Mouse (Mus musculus): Measurements from ENCODE around the gene Tcp11l1.

The Tcp11l1 gene

DNA sequence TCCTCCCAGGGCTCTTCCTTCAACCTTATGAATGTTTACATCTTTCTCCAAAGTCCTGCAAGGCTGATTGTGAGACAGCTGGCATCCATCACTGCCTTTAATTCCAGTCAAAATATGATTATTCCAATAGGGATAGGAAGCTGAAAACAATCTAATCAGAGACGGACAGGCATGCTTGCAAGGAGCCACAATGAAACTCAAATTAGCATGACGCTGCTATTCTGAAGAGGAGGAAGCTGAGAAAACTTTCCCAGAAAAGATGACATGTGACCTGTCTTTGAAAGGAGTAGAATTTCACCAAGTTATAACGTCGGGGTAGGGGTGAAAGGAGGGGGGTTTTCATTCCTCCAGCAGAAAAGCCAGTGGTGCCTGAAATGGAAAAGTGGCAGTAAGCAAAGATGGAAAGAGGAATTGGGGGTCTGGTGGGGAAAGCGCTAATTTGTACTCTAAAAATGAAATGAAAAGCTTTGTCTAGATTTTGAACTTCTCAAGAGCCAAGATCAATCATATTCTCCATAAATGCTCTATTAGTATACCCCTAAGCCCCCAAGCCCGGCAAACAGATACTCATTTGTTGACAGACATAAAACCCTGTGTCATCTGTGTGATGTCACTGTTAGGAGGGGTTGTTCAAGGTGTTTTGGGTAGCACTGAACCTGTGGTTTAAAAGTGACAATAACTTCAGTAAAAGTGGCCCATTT, 1.1 kb downstream of the Tcp11l1 start:
- in situ Hi-C loops (cut with MboI): no loop called here

DNA sequence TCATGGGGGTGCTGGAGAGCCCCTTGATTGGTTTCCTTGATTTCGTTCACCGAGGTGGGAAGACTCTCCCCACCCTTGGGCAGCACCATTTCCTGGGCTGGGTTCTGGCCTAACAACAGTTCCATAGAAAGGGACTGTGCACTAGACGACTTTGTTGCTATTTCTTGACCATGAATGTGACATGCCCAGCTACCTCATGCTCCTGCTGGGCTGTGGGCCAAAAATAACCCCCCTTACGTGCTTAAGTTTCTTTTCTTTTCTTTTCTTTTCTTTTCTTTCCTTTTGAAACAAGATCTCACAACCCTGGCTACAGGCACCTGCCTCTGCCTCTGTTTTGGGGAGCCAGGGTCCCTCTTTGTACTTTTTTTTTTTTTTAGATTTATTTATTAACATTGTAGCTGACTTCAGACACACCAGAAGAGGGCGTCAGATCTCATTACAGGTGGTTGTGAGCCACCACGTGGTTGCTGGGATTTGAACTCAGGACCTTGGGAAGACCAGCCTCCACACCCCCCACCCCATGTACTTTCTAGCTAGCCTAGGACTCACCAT, 2.1 kb downstream of the Tcp11l1 start:
- in situ Hi-C loops (cut with MboI): no loop called here

DNA sequence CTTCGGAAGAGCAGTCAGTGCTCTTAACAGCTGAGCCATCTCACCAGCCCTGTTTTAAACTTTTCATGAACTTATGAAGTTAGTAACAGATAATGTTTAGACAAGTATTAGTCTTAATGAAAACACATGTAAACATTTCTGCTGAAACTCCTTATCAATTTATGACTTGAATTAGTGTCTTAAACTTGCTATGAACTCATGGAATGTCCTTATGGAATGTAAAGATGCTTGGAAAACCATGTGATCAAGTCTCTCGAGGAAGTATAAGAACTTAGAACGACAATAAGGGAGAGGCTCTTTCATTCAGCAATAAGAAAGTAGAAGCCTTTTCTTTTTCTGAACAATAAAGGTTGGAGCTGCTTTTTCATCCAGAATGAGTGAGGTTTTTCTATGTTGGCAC, 7.6 kb downstream of the Tcp11l1 start:
- in situ Hi-C loops (cut with MboI): no loop called here

DNA sequence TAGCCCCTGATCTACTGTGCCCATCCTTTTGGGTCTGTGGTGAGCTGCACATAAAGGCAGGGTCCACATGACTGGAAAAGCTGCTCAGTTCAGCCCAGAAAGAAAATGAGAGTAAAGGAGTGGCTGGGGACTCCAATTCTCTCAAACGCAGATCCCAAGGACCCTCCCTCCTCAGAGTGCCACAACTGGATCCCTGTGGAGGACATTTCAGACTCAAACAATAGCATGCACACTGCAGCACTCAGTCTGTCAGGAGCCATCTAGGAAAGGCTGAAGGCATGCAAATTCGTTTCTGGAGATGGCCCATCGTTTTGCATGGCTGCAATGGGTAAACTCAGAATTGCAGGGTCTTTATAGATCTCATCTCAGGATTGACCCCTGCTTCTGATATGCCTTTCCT, 8.8 kb downstream of the Tcp11l1 start:
- in situ Hi-C loops (cut with MboI): no loop called here

DNA sequence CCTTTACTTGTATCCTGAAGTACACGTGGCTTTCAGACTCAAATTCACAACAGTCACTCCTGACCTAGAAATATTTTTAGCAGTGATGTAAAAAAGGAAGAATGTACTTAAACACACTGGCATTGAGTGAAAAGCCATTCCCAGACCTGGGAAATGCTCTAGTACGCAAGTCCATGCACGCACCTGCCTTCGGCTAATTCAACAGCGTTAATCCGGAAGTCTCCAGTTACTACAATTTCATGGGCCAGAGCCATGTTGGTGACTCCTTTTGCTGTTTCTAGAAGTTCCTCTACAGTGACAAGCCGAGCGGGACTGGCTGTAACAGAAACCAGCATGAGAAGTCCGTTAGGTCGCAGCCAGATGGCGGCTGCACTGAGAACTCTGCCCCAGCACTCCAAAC, 12.3 kb downstream of the Tcp11l1 start:
- in situ Hi-C loops (cut with MboI): no loop called here

DNA sequence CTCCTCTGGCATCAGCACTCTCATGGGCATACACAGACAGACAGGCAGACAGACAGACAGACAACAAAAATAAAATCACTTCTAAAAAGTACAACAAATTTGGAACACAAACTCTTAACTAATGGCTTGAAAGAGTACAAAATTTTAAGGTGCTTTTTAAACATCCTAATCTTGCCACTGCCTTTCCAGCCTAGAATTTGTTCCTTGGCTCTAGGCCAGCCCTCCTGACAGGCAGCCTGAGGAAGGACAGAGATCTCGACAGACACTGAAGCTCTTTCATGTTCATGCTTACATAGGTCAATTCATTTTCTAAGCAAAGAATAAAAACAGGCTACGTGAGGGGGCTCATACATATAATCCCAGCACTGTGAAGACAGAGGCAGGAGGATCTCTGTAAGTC, 19.4 kb downstream of the Tcp11l1 start:
- in situ Hi-C loops (cut with MboI): no loop called here

DNA sequence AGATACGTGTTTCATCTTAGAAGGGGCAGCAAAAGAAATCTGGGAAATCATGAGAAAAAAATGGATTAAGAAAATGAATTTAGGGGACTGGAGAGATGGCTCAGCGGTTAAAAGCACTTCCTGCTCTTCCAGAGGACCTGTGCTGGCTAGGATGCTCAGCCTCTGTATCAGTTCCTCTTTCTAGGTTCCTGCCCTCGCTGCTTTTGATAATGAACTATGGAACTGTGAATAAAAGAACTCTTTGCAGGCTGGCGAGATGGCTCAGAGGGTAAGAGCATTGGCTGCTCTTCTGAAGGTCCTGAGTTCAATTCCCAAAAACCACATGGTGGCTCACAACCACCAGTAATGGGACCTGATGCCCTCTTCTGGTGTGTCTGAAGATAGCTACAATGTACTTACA, 21.2 kb downstream of the Tcp11l1 start:
- in situ Hi-C loops (cut with MboI): no loop called here

DNA sequence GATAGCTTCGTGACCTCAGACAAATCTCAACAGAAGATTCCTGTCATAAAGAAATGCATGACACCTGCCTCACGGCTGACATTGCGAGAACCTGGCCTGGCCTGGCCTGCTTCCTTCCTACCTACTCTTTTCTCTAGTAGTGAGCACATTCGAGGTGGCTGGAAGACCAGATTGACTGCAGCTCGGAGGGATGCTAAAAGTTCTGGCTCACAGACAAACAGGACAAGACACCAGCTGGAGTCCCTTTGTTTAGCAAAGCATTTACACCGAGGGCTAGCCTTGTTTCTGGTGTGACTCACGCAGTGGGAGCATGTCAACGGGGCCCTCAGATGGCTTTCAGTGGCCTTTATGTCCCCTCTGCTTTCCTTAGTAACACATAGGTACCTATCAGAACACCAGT, 23.2 kb downstream of the Tcp11l1 start:
- in situ Hi-C loops (cut with MboI): no loop called here

DNA sequence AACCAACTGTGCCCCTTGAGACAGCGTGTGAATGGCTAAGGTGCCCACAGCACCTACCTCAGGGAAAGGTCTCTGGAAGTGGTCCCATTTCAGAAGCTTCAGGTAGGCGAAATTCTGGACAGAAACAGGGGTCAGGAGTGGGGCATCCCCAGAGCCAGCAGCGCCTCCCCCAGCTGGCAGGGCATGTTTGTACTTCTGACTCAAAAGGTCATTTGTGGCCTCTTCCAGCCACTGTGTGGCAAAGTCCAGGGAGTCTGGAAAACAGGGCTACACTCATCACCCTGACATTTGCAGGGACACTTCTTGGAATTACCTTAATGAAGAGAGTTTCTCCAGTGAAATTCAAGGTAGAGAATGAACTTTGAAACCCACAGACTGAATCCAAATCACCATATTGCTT, 23.6 kb downstream of the Tcp11l1 start:
- in situ Hi-C loops (cut with MboI): no loop called here

DNA sequence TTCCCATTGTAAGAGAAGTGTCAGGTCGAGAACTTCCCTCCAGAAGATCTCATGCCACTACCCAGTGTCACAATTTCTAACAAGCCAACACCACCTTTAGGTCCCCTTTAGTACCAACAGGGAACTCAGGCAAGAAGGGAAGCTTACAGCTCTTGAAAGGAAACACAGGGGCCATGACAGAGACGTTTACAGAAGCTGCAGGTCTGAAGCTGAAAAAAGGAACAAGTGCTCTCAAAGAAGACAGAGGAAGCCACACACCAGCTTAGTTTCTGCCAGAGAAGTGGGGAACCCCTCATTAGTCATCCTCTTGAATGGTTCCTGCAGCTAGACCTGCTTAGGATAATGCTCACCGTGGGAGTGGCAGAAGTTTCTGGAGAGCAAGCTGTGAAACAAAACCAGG, 24.7 kb downstream of the Tcp11l1 start:
- in situ Hi-C loops (cut with MboI): no loop called here

DNA sequence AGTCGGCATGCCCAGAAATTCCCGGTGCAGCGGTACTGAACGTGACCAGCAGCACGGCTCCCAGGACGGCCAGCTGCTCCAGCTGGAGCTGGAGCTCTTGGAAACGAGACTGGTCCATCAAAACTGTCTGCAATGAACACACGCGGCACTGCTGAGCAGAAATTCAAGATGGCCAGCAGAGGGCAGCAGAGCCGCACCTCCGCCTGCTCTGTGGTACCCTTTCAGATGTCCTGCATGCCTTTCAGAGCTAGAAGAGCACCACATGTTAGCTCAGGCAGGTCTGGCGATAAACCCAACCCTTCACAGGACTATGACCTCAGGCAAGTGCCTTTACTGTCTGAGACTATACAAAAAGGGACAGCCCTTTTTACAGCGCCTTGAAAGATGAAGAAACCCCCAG, 26.6 kb downstream of the Tcp11l1 start:
- in situ Hi-C loops (cut with MboI): no loop called here

DNA sequence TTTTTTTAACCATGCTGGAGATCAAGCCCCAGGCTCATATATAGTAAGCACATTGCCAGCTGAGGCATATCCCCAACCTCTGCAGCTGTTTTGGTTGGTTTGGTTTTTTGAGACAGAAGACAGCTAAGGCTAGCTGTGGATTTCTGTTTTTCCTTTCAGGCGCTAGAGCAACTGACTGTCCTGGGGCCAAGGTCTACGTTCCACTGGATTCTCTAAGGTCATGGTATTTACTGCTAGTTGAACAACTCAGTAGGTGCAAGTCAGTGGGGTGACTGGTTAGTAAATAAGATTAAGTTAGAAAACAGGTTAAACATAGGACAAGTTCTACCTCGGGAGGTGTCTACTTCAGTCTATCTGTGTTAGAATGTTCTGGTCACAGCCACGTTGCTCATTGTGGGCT, 27.2 kb downstream of the Tcp11l1 start:
- in situ Hi-C loops (cut with MboI): no loop called here

DNA sequence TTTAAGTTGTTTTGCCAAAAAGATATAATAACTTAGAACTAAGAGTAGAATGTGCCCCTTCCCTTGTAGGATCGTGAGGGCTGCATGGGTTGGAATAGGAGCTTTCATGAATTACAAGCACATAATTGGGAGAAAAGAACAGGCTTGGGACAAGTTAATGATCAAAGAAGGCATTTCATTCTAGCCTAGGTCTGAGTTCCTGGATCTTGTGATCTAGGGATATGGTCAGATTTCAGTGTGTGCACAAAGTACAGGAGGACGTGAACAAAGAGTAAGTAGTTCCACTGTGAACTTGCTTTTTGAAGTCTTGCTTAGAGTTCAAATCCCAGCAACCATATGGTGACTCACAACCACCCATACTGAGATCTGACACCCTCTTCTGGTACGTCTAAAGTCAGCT, 34.6 kb downstream of the Tcp11l1 start:
- in situ Hi-C loops (cut with MboI): no loop called here

DNA sequence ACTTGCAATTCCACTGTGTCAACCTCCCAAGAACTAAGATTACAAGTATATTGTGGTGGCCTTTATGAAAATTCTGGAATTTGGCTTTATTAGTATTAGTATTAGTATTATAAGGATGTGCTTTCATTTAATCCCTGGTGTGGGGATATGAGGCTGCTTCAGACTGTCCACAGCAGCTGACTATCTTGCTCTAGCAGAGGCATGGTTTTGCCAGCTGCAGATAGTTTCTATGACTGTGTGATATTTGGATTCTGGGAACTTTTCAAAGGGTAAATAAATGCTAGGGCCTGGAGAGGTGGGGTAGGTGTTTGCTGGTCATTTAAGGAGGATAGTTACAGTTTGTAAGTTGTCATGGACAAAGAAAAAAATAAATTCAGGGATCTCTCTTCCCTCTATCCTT, 40.2 kb downstream of the Tcp11l1 start:
- in situ Hi-C loops (cut with MboI): no loop called here

DNA sequence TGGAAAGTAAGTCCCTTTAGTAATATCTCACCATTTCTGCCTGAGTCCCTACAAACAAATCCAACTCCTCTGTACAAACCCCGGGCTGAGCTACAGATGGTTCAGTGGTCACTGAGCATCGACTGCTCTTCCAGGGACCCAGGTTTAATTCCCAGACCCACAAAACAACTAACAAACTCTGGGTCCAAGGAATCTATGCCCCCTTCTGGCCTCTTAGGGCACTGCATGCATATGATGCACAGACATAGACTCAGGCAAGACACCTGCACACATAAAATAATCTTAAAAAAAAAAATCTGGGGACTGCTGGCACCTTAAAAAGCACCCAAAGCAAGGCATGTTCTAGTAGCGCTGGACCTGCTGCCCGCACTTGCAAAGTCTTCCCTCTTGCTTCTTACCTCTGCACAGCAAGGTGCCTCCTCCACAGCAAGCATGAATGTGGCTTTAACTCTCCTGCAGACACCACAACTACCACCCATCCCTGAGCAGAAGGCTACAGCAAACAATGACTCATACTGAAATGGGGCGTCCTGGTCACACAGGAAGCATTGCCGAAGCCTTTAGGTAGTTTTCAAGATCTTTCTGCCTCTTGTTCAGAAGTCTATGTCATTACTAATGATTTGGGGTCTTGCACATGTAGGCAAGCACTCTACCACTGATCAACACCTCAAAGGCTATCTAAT, 42.7 kb downstream of the Tcp11l1 start:
- in situ Hi-C loops (cut with MboI): no loop called here

DNA sequence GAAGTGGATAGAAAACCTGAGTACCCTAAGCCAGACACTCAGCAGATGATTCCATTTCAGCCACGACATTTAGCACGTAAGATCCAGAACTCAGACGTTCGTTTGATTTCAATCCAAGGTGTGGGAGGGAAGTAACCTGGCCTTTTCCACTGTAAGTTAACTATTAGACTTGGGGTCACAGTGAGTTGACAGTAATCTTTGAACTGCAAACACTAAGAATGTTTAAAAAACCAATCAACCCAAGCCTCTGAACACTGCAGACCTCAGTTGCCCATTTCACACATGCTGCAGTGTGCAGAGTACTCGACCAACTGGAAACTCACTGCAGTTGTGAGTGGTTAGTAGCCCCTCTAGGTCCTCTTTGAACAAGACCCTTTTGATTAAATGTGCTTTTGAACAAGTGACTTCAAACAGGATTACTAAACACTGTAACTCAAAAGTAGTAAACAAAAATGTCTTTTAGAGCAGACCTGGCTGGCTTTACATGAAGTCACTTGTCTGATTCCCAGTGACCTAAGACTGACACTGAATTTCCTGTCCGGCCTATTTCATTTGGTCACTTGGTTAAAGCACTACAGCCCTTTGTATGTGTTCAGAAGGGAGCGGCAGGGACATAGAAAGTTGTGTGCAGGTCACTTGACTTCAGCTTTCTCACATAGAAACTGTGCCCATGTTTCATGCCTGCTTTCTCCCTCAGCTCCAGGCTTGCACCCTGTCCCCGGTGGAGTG, 48.4 kb downstream of the Tcp11l1 start:
- in situ Hi-C loops (cut with MboI): no loop called here

DNA sequence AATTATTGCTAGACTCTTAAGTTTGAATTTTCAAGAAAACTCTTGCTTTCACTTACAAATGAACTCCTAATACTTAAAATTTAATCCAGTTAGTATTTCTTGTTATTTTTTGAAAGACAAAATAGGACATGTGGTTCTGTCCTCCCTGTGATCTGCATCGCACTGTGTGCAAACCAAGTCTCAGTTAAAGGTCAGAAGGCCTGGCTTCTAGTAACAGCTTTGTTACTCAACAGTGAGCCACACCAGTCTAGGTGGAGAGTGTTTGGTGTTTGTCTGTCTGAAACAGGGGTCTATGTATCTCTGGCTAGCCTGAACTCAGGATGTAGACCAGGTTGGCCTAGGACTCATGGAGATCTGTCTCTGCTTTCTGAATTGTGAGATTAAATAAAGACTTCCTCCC, 53.3 kb downstream of the Tcp11l1 start:
- in situ Hi-C loops (cut with MboI): no loop called here

DNA sequence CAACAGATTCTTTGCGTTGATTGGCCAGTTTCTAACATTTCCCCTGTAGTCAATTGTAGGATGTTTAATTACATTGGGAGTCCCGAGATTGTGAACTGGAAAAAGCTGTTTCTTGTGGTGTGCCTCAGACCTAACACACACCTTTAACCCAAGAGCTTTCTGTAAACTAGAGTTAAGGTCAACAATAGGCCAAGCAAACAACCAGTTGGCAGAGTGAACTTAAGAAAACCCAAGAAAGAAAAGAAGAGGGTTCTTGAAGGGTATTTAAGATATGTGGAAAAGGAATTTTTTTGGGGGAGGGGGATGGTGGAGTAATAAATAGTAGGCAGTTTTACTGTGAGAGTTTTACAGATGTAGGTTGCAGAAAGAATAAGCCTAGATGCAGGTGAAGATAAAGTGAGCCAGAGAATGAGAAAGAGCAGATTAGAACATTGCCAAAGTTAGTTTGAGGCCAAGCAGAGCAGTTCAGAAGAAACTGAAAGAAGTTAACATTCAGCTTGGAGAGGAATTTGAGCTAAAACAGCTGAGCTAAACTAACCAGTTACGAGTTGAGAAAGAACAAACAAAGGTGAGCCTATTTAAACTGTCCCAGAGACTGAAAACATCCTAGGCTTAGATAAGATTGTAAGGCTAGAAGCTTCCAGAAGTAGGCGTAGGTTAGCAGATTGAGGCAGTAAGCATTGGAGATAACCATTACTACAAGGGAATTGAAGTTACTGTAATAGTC, 95.8 kb downstream of the Tcp11l1 start:
- in situ Hi-C loops (cut with MboI): no loop called here

DNA sequence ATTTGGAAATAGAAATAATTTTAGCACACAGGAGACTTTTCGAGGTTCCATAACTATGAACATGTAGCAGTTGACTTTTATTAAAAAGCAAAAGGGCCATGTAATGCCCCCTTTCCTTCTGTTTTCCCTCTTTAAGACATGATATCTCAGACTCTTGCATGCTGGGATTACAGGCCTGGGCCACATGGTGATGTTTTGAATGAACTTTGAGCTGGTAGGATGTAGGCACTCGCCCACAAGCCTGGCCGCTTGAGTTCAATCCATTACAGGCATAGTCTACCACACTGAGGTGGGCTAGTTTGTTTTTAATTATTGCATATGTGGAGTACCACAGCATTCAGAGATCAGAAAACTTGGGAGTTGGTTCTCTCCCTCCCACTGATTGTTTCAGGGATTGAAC, 97.2 kb downstream of the Tcp11l1 start:
- in situ Hi-C loops (cut with MboI): no loop called here
